Mouse (Mus musculus) heart, embryonic 13.5 days (tissue): ENCODE results near the gene Ino80e. TPM values are rescaled to one million over a fixed set of nuclear protein-coding genes. Genes with fewer than 3 reads are reported as not detected.
A peak's percentile ranks its signal among the peaks of the same experiment; 100 is the strongest.
"Not testable (repeated sequence)": the region's sequence is repeated elsewhere in the genome, so short reads cannot be mapped to it uniquely, and the experiment has no call there.

ENCODE experiments used
- ATAC-seq: fragments of 200-750 bp; cut with Nextera tagmentation; 2 replicates; pipeline ENCODE4 v1.8.0; 2017; ENCODE audit warnings: moderate TSS enrichment; ENCODE audit not compliant: insufficient number of reproducible peaks, low FRiP score, low TSS enrichment; ENCODE audit errors: extremely low read depth
- H3K27ac ChIP-seq: fragments of 300-500 bp; sonication (generic); replicated peaks from 2 replicates; pipeline ENCODE4 v1.5.1; 2015; ENCODE audit warnings: moderate library complexity, mild to moderate bottlenecking, inconsistent platforms
- H3K27me3 ChIP-seq: fragments of 300-500 bp; sonication (generic); replicated peaks from 2 replicates; pipeline ENCODE4 v1.6.1; 2015; ENCODE audit warnings: mild to moderate bottlenecking, inconsistent platforms
- H3K36me3 ChIP-seq: fragments of 300-500 bp; sonication (generic); 2 replicates; pipeline ENCODE4 v1.6.1; 2015; ENCODE audit warnings: mild to moderate bottlenecking, inconsistent platforms
- H3K4me1 ChIP-seq: fragments of 300-500 bp; sonication (generic); 2 replicates; pipeline ENCODE4 v1.6.1; 2015; ENCODE audit warnings: inconsistent platforms
- H3K4me2 ChIP-seq: fragments of 300-500 bp; sonication (generic); 2 replicates; pipeline ENCODE4 v1.6.1; 2015; ENCODE audit warnings: inconsistent platforms, mild to moderate bottlenecking, moderate library complexity
- H3K4me3 ChIP-seq: fragments of 300-500 bp; sonication (generic); 2 replicates; pipeline ENCODE4 v1.5.1; 2015; ENCODE audit warnings: moderate library complexity, mild to moderate bottlenecking, inconsistent platforms
- H3K9ac ChIP-seq: fragments of 300-500 bp; sonication (generic); 2 replicates; pipeline ENCODE4 v1.6.1; 2015; ENCODE audit warnings: inconsistent platforms, mild to moderate bottlenecking, moderate library complexity
- H3K9me3 ChIP-seq: fragments of 300-500 bp; sonication (generic); 2 replicates; pipeline ENCODE4 v1.6.1; 2016; ENCODE audit warnings: inconsistent platforms
- WGBS: fragments of 180-500 bp; shearing (Covaris S2); methylation state at CpG from one replicate; pipeline ENCODE4 v1.1.7; 2015; ENCODE audit warnings: mixed read lengths; 5-methylcytosine and 5-hydroxymethylcytosine counted together
- polyA plus RNA-seq: library from polyadenylated mRNA; unstranded; fragments of >200 nt; fragmentation: Nextera tagmentation; extraction: Ambion mirVana; gene quantifications from 2 replicates; pipeline ENCODE4 v1.2.1, GENCODE M21; 2015

Gene Ino80e
- 55.6 and 55.8 TPM in 2 replicates for polyA plus RNA-seq

- peak within 1 kb of the TSS; percentile 86 for H3K9ac ChIP-seq
- H3K4me1 ChIP-seq, result peaks cover 32% of the 10 kb centered on the region
- peak within 1 kb of the TSS; percentile 80 for H3K4me2 ChIP-seq
- peaks cover 74% of the 10 kb centered on the region for H3K36me3 ChIP-seq
- no peaks in the 10 kb centered on the region for H3K27me3 ChIP-seq
- H3K27ac ChIP-seq, result peak within 1 kb of the TSS; percentile 84
- ATAC-seq, result peak; percentile 57; the same call in 1 of the 2 replicates
- H3K9me3 ChIP-seq, result no peaks in the 10 kb centered on the region
- peak within 1 kb of the TSS; percentile 76 for H3K4me3 ChIP-seq
- under 1% methylated on average over 41 of the region's 41 CpGs for WGBS
Measured at GRCm38 (mm10) chr7:126862147-126862784, at the start of gene Ino80e. TSS of gene Ino80e (minus strand) at chr7:126862377.

GRCm38 (mm10) chr7:126905590-126905989 is 43.4 kb upstream of the Ino80e start:
- Histone ChIP-seq H3K4me2 (no peak overlapping the region), H3K36me3 (no peaks in the 10 kb centered on the region), H3K9me3 (no peaks in the 10 kb centered on the region), H3K9ac (no peak overlapping the region), H3K27me3 (no peaks in the 10 kb centered on the region), H3K4me1 (no peaks in the 10 kb centered on the region), H3K27ac (no peak overlapping the region), H3K4me3 (no peak overlapping the region)
- 64% methylated on average over 3 of the region's 3 CpGs for WGBS
- ATAC-seq, result no peak

GRCm38 (mm10) chr7:126899781-126900180 is 37.6 kb upstream of the Ino80e start:
- H3K4me2 ChIP-seq, H3K9ac ChIP-seq, ATAC-seq, H3K27ac ChIP-seq, H3K4me3 ChIP-seq, H3K27me3 ChIP-seq, H3K9me3 ChIP-seq, H3K36me3 ChIP-seq: not testable (repeated sequence)
- H3K4me1 ChIP-seq, result peaks cover 17% of the 10 kb centered on the region
- WGBS, result 78% methylated on average over 8 of the region's 9 CpGs

GRCm38 (mm10) chr7:126898102-126898990 is 36.2 kb upstream of the Ino80e start:
- 10% methylated on average over 37 of the region's 37 CpGs for WGBS
- ATAC-seq, result peak; percentile 95
- no peaks in the 10 kb centered on the region for H3K36me3 ChIP-seq
- peak overlapping the region; percentile 88 for H3K4me2 ChIP-seq
- peak overlapping the region; percentile 78 for H3K27ac ChIP-seq
- peak overlapping the region; percentile 92 for H3K9ac ChIP-seq
- H3K9me3 ChIP-seq, result no peaks in the 10 kb centered on the region
- no peaks in the 10 kb centered on the region for H3K27me3 ChIP-seq
- peaks cover 17% of the 10 kb centered on the region for H3K4me1 ChIP-seq
- H3K4me3 ChIP-seq, result peak overlapping the region; percentile 75

GRCm38 (mm10) chr7:126897390-126898101 is 35.4 kb upstream of the Ino80e start:
- no peaks in the 10 kb centered on the region for H3K9me3 ChIP-seq

GRCm38 (mm10) chr7:126896912-126897311 is 34.7 kb upstream of the Ino80e start:
- WGBS, result 82% methylated on average over 5 of the region's 5 CpGs
- 0 out of 2 replicates have a peak, but pooled peaks have one; percentile 26 for ATAC-seq

More at GRCm38 (mm10) chr7:126897390-126898101, 35.4 kb upstream of the Ino80e start:
- WGBS, result 19% methylated on average over 16 of the region's 16 CpGs
- Histone ChIP-seq H3K9ac (peak overlapping the region; percentile 92), H3K27ac (peak overlapping the region; percentile 78), H3K27me3 (no peaks in the 10 kb centered on the region), H3K4me1 (peaks cover 17% of the 10 kb centered on the region), H3K4me2 (peak overlapping the region; percentile 88), H3K4me3 (peak overlapping the region; percentile 75), H3K36me3 (0 out of 2 replicates have a peak, but pooled peaks cover 3% of the 10 kb centered on the region)
- no peak for ATAC-seq

GRCm38 (mm10) chr7:126888852-126889251 is 26.7 kb upstream of the Ino80e start:
- WGBS, result 30% methylated on average over 7 of the region's 7 CpGs
- Histone ChIP-seq H3K27me3 (no peaks in the 10 kb centered on the region), H3K9me3 (no peaks in the 10 kb centered on the region), H3K4me2 (no peak overlapping the region), H3K36me3 (peaks cover 24% of the 10 kb centered on the region), H3K4me3 (no peak overlapping the region), H3K27ac (no peak overlapping the region), H3K9ac (no peak overlapping the region), H3K4me1 (peaks cover 8% of the 10 kb centered on the region)
- ATAC-seq, result no peak

More at GRCm38 (mm10) chr7:126896912-126897311, 34.7 kb upstream of the Ino80e start:
- Histone ChIP-seq H3K4me1 (peaks cover 17% of the 10 kb centered on the region), H3K9me3 (no peaks in the 10 kb centered on the region), H3K9ac (peak overlapping the region; percentile 92; the same call in 1 of the 2 replicates), H3K36me3 (peaks cover 4% of the 10 kb centered on the region), H3K4me3 (no peak overlapping the region), H3K27ac (peak overlapping the region; percentile 78), H3K27me3 (no peaks in the 10 kb centered on the region), H3K4me2 (peak overlapping the region; percentile 88)

GRCm38 (mm10) chr7:126887281-126887680 is 25.1 kb upstream of the Ino80e start:
- H3K9me3 ChIP-seq, result no peaks in the 10 kb centered on the region
- no peak for ATAC-seq
- no peak overlapping the region for H3K27ac ChIP-seq
- 75% methylated on average over 5 of the region's 5 CpGs for WGBS
- no peak overlapping the region for H3K4me2 ChIP-seq
- no peak overlapping the region for H3K4me3 ChIP-seq
- H3K27me3 ChIP-seq, result no peaks in the 10 kb centered on the region
- no peak overlapping the region for H3K9ac ChIP-seq
- H3K36me3 ChIP-seq, result peaks cover 20% of the 10 kb centered on the region
- peaks cover 23% of the 10 kb centered on the region for H3K4me1 ChIP-seq

- Histone ChIP-seq H3K27me3 (no peaks in the 10 kb centered on the region), H3K27ac (peak within 1 kb of the TSS; percentile 98), H3K4me1 (peaks cover 47% of the 10 kb centered on the region), H3K4me3 (peak within 1 kb of the TSS; percentile 93), H3K36me3 (peaks cover 13% of the 10 kb centered on the region), H3K9ac (peak within 1 kb of the TSS; percentile 98), H3K9me3 (no peaks in the 10 kb centered on the region), H3K4me2 (peak within 1 kb of the TSS; percentile 100)
- under 1% methylated on average over 56 of the region's 56 CpGs for WGBS
- peak; percentile 93 for ATAC-seq
Measured at GRCm38 (mm10) chr7:126884286-126885164, 22.3 kb upstream of the Ino80e start, which contains the start of gene Taok2. TSS of gene Taok2 (minus strand) at chr7:126884703.

- WGBS, result under 1% methylated on average over 15 of the region's 15 CpGs
Measured at GRCm38 (mm10) chr7:126883731-126884181, 21.6 kb upstream of the Ino80e start.

More at GRCm38 (mm10) chr7:126883731-126884181, 21.6 kb upstream of the Ino80e start:
- H3K36me3 ChIP-seq, result peaks cover 21% of the 10 kb centered on the region
- H3K4me2 ChIP-seq, result peak overlapping the region; percentile 100
- no peaks in the 10 kb centered on the region for H3K27me3 ChIP-seq
- no peaks in the 10 kb centered on the region for H3K9me3 ChIP-seq
- peak overlapping the region; percentile 98 for H3K27ac ChIP-seq
- peak overlapping the region; percentile 98 for H3K9ac ChIP-seq
- no peak for ATAC-seq
- peaks cover 47% of the 10 kb centered on the region for H3K4me1 ChIP-seq
- H3K4me3 ChIP-seq, result peak overlapping the region; percentile 93
